Mouse (Mus musculus): ENCODE results near the gene Tmem164. TPM values are rescaled to one million over a fixed set of nuclear protein-coding genes. Genes with fewer than 3 reads are reported as not detected.

Tmem164 gene
- total and polyA plus RNA-seq, 2 experiments from 2014 or later: 17.9 to 47.3 TPM

DNA sequence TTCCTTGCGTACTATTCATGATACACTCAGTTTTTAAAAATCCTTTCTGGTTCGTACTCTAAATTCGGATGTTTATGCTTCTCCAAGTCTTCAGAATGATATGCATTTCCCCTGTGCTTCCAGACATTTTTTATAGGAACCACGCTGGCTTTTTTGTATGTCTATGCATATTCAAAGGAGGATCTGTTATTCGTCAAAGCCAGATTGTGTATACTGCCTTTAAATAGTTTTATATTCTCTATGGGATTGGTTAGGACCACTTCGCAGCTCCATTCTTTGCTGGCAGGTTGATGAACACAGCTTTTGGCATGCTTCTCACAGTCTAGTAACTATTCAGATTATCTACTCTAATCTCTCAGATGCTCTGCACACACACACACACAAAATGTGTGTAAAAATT lies 79.2 kb downstream of the Tmem164 start:
- Histone ChIP-seq H3K27me3 (ENCODE audit: insufficient read depth, low read length) (no peaks in the 10 kb centered on the region), H3K4me3 (ENCODE audit: low read length) (no peak overlapping the region), H3K4me1 (ENCODE audit: insufficient read depth, low read length) (no peaks in the 10 kb centered on the region), H3K27ac (no peak overlapping the region), H3K4me2 (ENCODE audit: low read depth, low read length) (no peak overlapping the region), H3K36me3 (ENCODE audit: insufficient read depth, low read length) (no peaks in the 10 kb centered on the region), H3K9ac (replicated peaks; ENCODE audit: low read length) (no peak overlapping the region), H3K9me3 (ENCODE audit: low read length) (no peaks in the 10 kb centered on the region)
- no peak for ATAC-seq
- TF ChIP-seq CTCF (IDR thresholded peaks at IDR 0.05; ENCODE audit: low read depth): no peak
- WGBS: 76% methylated on average over 6 of the region's 6 CpGs
- no peak for DNase-seq (ENCODE audit: low spot score)

DNA sequence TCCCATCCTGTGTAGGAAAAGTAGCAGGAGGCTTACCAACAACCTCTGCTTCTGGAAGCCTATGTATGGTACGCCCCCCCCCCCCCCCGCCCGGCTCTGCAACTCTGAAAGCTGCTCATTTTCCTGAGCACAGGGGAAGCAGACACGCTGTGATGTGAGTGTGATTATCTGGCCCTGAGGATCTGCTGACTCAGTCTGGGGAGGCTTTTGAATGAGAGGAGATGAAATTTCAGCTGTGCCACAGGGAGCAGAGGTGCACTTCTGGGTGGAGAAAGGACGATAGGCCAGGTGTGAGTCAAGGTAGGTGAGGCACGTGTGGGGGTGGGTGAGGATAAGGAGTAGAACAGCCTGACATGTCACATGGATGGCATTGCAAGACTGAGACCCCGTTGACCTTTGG lies 82.1 kb downstream of the Tmem164 start:
- no peak for ATAC-seq
- TF ChIP-seq CTCF (IDR thresholded peaks at IDR 0.05; ENCODE audit: low read depth): no peak
- WGBS: 82% methylated on average over 7 of the region's 7 CpGs
- Histone ChIP-seq H3K9me3 (ENCODE audit: low read length) (no peaks in the 10 kb centered on the region), H3K27ac (no peak overlapping the region), H3K27me3 (ENCODE audit: insufficient read depth, low read length) (no peaks in the 10 kb centered on the region), H3K9ac (replicated peaks; ENCODE audit: low read length) (no peak overlapping the region), H3K36me3 (ENCODE audit: insufficient read depth, low read length) (no peaks in the 10 kb centered on the region), H3K4me3 (ENCODE audit: low read length) (no peak overlapping the region), H3K4me1 (ENCODE audit: insufficient read depth, low read length) (no peaks in the 10 kb centered on the region), H3K4me2 (ENCODE audit: low read depth, low read length) (no peak overlapping the region)
- DNase-seq (ENCODE audit: low spot score): no peak

DNA sequence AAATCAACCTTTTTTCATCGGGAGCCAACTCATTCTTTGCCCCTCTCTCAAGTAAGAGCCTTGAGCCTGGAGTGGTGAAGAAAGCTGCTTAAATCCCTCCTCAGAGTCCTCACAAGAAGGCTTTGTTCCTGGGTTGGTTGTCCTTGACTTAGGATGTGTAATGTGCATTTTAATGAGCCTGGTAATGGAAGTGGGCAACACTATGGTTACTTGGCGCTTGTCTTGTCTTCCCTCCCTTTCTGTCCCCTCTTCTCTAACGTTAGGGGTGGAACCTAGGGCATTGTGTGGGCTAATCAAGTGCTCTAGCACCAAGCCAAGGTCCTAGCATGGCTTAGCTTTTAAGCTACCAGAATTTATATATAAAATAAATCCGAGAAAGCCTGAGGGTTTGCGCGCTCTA lies 88.5 kb downstream of the Tmem164 start:
- Histone ChIP-seq H3K4me2 (ENCODE audit: low read depth, low read length) (no peak overlapping the region), H3K9me3 (ENCODE audit: low read length) (no peaks in the 10 kb centered on the region), H3K4me3 (ENCODE audit: low read length) (no peak overlapping the region), H3K27ac (no peak overlapping the region), H3K36me3 (ENCODE audit: insufficient read depth, low read length) (no peaks in the 10 kb centered on the region), H3K4me1 (ENCODE audit: insufficient read depth, low read length) (no peaks in the 10 kb centered on the region), H3K27me3 (ENCODE audit: insufficient read depth, low read length) (no peaks in the 10 kb centered on the region), H3K9ac (replicated peaks; ENCODE audit: low read length) (no peak overlapping the region)
- DNase-seq (ENCODE audit: low spot score) (no peak), ATAC-seq (peak; percentile 51; the same call in 1 of the 2 replicates)
- WGBS: 84% methylated on average over 6 of the region's 6 CpGs
- TF ChIP-seq CTCF (IDR thresholded peaks at IDR 0.05; ENCODE audit: low read depth): no peak

DNA sequence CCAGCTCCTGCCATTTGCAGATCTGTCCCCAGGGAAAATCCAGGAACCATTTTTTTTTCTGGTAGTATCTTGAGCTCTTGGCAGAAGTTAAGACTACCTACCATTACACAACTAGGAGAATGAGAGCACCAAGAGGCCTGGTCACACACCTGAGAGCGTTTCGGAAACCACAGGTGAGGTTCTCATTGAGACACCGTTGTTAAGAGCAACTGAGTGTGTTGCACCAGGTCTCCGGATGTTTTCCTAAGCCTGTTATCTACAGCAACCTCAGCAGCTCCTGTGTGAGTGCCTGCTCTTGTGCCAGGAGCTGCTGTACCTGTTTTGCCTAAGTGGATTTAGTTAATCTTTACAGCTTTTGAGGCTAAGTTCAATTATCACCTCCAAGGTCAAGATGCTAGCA lies 92.5 kb downstream of the Tmem164 start:
- Histone ChIP-seq H3K27ac (no peak overlapping the region), H3K4me2 (ENCODE audit: low read depth, low read length) (no peak overlapping the region), H3K36me3 (ENCODE audit: insufficient read depth, low read length) (no peaks in the 10 kb centered on the region), H3K27me3 (ENCODE audit: insufficient read depth, low read length) (no peaks in the 10 kb centered on the region), H3K9me3 (ENCODE audit: low read length) (no peaks in the 10 kb centered on the region), H3K4me1 (ENCODE audit: insufficient read depth, low read length) (no peaks in the 10 kb centered on the region), H3K9ac (replicated peaks; ENCODE audit: low read length) (no peak overlapping the region), H3K4me3 (ENCODE audit: low read length) (no peak overlapping the region)
- 83% methylated on average over 4 of the region's 4 CpGs for whole genome bisulfite sequencing
- ATAC-seq (no peak), DNase-seq (ENCODE audit: low spot score) (no peak)
- no peak for TF ChIP-seq CTCF (IDR thresholded peaks at IDR 0.05; ENCODE audit: low read depth)

DNA sequence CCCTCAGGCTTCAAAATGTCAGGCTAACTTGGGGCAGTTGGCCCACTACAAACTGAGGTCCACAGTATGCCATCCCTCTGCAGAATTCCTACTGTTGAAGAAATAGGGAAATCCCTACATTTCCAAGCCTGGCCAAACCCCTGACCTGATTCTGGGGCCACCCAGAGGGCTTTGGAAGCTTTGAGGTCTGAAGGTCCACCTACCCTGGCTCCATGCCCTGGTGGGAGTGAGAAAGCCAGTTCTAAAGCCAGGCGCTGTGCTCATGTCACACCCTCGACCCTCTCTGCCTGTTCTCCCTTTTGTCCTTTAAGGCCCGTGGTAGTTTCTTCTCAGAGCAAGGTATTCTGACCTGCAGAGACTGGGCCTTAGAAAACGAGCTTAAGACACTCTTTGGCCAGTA lies 94.9 kb downstream of the Tmem164 start:
- Histone ChIP-seq H3K9me3 (ENCODE audit: low read length) (no peaks in the 10 kb centered on the region), H3K4me2 (ENCODE audit: low read depth, low read length) (no peak overlapping the region), H3K9ac (replicated peaks; ENCODE audit: low read length) (no peak overlapping the region), H3K4me3 (ENCODE audit: low read length) (no peak overlapping the region), H3K27ac (no peak overlapping the region), H3K36me3 (ENCODE audit: insufficient read depth, low read length) (no peaks in the 10 kb centered on the region), H3K27me3 (ENCODE audit: insufficient read depth, low read length) (no peaks in the 10 kb centered on the region), H3K4me1 (ENCODE audit: insufficient read depth, low read length) (no peaks in the 10 kb centered on the region)
- DNase-seq (ENCODE audit: low spot score) (no peak), ATAC-seq (no peak)
- WGBS: 62% methylated on average over 4 of the region's 4 CpGs
- TF ChIP-seq CTCF (IDR thresholded peaks at IDR 0.05; ENCODE audit: low read depth): no peak

DNA sequence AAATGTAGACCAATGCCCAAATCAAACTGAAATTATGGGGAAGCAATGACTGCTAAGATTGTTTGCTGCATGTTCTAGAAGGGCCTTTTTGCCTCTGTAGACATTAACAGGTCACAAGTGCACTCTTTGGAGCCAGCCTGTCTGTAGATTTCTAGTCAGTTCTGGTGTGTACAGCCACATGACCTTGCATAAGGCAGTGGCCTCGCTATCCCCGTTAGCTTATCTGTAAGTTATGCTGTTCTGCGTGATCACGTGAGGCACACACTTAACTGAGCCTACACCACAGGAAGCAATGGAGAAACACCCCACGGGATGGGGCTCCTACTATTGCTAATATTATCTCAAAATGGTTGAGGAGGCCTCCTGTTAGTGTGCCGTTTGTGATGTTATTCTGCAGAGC lies 97.4 kb downstream of the Tmem164 start:
- no peaks in the 10 kb centered on the region for H3K9me3 ChIP-seq (ENCODE audit: low read length)
- H3K4me1 ChIP-seq (ENCODE audit: insufficient read depth, low read length): no peaks in the 10 kb centered on the region
- no peaks in the 10 kb centered on the region for H3K36me3 ChIP-seq (ENCODE audit: insufficient read depth, low read length)
- H3K4me3 ChIP-seq (ENCODE audit: low read length): no peak overlapping the region
- no peaks in the 10 kb centered on the region for H3K27me3 ChIP-seq (ENCODE audit: insufficient read depth, low read length)
- 64% methylated on average over 6 of the region's 6 CpGs for WGBS
- no peak for DNase-seq (ENCODE audit: low spot score)
- H3K4me2 ChIP-seq (ENCODE audit: low read depth, low read length): no peak overlapping the region
- no peak for ATAC-seq
- TF ChIP-seq CTCF (IDR thresholded peaks at IDR 0.05; ENCODE audit: low read depth): no peak
- H3K27ac ChIP-seq: peak overlapping the region; percentile 15; the same call in 1 of the 2 replicates
- no peak overlapping the region for H3K9ac ChIP-seq (replicated peaks; ENCODE audit: low read length)

DNA sequence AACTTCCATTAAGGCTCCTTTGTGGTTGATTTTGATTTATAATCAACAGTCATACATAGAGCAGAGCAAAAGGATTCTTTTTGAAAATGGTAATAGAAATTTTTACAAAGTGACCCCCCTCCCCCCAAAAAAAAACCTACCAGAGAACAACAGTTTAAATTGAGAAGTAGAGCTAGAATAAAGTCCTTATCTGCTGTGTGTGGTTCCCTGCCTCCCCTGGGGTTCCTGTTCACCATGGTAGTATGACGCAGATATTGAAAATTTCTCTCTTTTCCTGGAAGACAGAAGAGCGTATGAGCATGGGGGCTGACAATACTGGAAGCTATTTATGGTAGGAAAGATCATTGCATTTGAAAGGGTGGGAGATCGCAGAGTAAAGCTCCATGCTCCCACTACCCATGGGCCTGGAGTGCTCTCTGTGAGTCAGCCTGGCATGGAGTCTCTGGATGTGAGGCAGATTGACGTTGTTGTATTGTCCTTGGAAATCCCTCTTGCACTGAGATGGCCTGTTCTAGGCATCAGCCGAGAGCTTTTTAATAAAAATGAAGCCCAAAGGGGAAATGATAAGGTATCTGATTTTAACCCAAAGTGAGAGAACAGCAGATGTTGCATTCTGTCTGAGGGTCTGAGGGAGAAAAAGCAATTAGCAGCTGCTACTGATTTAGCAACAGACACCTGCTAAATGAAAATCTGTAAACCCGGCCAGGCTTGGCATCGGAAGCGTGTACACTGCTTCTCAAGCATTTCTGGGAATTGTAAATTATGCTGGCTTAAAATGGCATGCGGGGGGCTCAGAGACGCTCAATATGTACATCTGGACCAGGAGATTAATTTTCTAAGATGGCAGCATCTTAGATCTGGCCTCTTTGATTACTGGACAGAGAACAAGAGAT lies 105.2 kb downstream of the Tmem164 start:
- no peak overlapping the region for H3K4me2 ChIP-seq (ENCODE audit: low read depth, low read length)
- H3K9ac ChIP-seq (replicated peaks; ENCODE audit: low read length): no peak overlapping the region
- H3K4me3 ChIP-seq (ENCODE audit: low read length): no peak overlapping the region
- TF ChIP-seq CTCF (IDR thresholded peaks at IDR 0.05; ENCODE audit: low read depth): no peak
- no peaks in the 10 kb centered on the region for H3K27me3 ChIP-seq (ENCODE audit: insufficient read depth, low read length)
- H3K27ac ChIP-seq: peak overlapping the region; percentile 29; the same call in 1 of the 2 replicates
- WGBS: 62% methylated on average over 10 of the region's 10 CpGs
- H3K4me1 ChIP-seq (ENCODE audit: insufficient read depth, low read length): no peaks in the 10 kb centered on the region
- H3K9me3 ChIP-seq (ENCODE audit: low read length): no peaks in the 10 kb centered on the region
- DNase-seq (ENCODE audit: low spot score): peak; percentile 17
- ATAC-seq: no peak
- no peaks in the 10 kb centered on the region for H3K36me3 ChIP-seq (ENCODE audit: insufficient read depth, low read length)
